Comparison of ENCODE assay signal across 19 mouse cellular contexts in the genomic region with DNA sequence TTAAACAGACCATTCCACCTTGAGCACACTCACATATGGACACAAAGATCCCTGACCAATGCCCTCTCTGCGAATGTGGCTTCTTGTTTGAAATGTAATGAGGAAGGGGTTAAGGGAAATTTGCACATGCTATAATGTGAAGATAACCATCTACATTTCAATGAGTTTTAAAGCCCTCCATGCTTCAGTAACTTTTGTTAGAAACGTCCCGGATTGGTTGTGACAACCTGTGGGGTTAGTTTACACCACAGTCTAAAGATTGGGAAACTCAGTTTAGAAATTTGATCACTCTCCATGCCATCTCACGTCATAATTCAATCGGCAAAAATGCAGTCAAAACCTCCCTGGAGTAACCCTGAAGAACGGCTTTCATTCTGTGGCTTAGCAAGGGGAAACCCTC.
"Had no signal": no experiment of that assay in that cellular context is flagged by ENCODE, and none has a peak within 500 bp of the region (broad histone marks: within the 10 kb centered on the region; RNA-seq: fewer than 3 reads in every experiment).

No protein-coding gene starts in this region.

- H3K27me3 ChIP-seq: midbrain, embryonic 12.5 days; neural tube, embryonic 13.5 days; neural tube, embryonic 15.5 days had no signal

- H3K9ac ChIP-seq: lung, embryonic 15.5 days; midbrain, embryonic 12.5 days; neural tube, embryonic 13.5 days; neural tube, embryonic 15.5 days had no signal

- DNase-seq: lung, adult 2 months; lung, postnatal 10 days; lung, postnatal 4 days; midbrain, embryonic 14.5 days; retina, postnatal 1 day; right cerebral cortex, adult 18-20 months; right cerebral cortex, postnatal 25 days; right cerebral cortex, postnatal 4 days; spleen, adult 18-20 months; thymus, adult 18-20 months; thymus, postnatal 14 days; thymus, postnatal 36 days had no signal

- H3K27ac ChIP-seq: lung, embryonic 15.5 days; midbrain, embryonic 10.5 days; midbrain, embryonic 12.5 days; neural tube, embryonic 13.5 days; neural tube, embryonic 15.5 days had no signal

- H3K9me3 ChIP-seq: lung, embryonic 15.5 days; midbrain, embryonic 10.5 days; midbrain, embryonic 12.5 days; neural tube, embryonic 13.5 days; neural tube, embryonic 15.5 days had no signal

- H3K4me3 ChIP-seq: lung, embryonic 15.5 days; midbrain, embryonic 10.5 days; midbrain, embryonic 12.5 days; myocyte; neural tube, embryonic 13.5 days; neural tube, embryonic 15.5 days had no signal

- H3K4me1 ChIP-seq: lung, embryonic 15.5 days; neural tube, embryonic 13.5 days; neural tube, embryonic 15.5 days had no signal

- H3K36me3 ChIP-seq: lung, embryonic 15.5 days; midbrain, embryonic 12.5 days; neural tube, embryonic 13.5 days; neural tube, embryonic 15.5 days had no signal

- ATAC-seq: midbrain, embryonic 16.5 days had no signal

- H3K4me2 ChIP-seq: lung, embryonic 15.5 days; midbrain, embryonic 12.5 days; neural tube, embryonic 13.5 days; neural tube, embryonic 15.5 days had no signal
